Mouse (Mus musculus) testis, adult 2 months (tissue): ENCODE results near the gene Gm20388.

ENCODE experiments used
- CTCF ChIP-seq: fragments of 200-500 bp; IDR thresholded peaks from 2 replicates; pipeline ENCODE4 v1.5.1; 2012; ENCODE audit warnings: low read depth, mild to moderate bottlenecking, inconsistent platforms, low read length, moderate library complexity; ENCODE audit not compliant: control insufficient read depth, insufficient read depth, insufficient replicate concordance
- POLR2A ChIP-seq: fragments of 200-500 bp; IDR thresholded peaks from 2 replicates; pipeline ENCODE4 v1.6.1; 2012; ENCODE audit warnings: low read depth, mild to moderate bottlenecking, inconsistent platforms, low read length, moderate library complexity; ENCODE audit not compliant: control insufficient read depth

DNA sequence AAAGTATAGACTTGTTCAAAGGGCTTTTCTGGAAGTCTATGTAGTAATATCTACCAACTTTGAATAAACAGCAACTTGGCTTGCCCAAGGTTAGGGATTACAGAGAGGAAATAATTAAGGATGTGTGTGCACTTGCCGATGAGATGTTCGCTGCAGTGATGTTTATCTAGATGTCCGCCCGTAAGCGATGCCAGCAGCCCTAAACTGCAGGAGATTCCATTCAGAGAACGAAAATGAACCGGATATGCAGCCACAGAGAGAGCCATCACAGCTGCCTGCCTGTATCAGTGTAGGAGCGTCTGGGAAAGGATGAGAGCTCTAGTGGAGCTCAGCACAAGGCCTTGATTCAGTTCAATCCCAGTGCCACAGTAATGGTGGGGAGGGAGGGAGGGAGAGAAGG is 1125.0 kb downstream of the Gm20388 start:
- TF ChIP-seq CTCF = no peak
- TF ChIP-seq POLR2A = no peak
